Mouse (Mus musculus) embryonic fibroblast, embryonic 13.5 days (primary cell): ENCODE data around the gene Olfr222.

Source experiments
- CTCF ChIP-seq: IDR thresholded peaks from 2 replicates; pipeline ENCODE4 v1.5.1; 2011; ENCODE audit warnings: mild to moderate bottlenecking, control low read depth, low read length, moderate library complexity, borderline replicate concordance; ENCODE audit not compliant: insufficient read depth
- POLR2A ChIP-seq: IDR thresholded peaks from 2 replicates; pipeline ENCODE4 v1.6.1; 2011; ENCODE audit warnings: low read depth, mild to moderate bottlenecking, control low read depth, low read length, moderate library complexity

DNA sequence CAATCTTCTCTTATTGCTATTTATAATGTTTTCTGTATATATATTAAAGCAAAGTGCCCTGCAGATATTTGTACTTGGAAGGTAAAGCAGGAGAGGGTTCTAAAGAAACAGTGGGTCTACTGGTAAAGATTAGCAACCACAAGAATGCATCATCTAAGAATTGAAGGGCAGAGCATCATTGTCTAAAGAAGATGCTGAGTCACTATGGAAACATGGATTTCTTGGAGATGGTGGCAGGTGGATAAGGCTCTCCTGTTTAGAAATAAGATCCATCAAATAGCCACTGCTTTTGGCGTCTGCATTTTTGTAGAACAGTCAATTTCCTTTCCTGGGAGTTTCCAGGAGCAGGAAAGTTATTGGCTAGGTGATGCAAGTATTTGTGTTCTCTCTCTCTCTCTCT, 26.3 kb upstream of the Olfr222 start:
- TF ChIP-seq POLR2A (no peak), CTCF (no peak)
